Mouse (Mus musculus) left cerebral cortex, adult 18-20 months (tissue): ENCODE data around the gene Tes. TPM values are rescaled to one million over a fixed set of nuclear protein-coding genes. Genes with fewer than 3 reads are reported as not detected.

ENCODE experiments used
- DNase-seq, 2 experiments: peaks; one replicate each; pipeline ENCODE4 v3.0.0; 2021 to 2022; ENCODE audit warnings: low spot score in 2 of 2, mixed read lengths in 1 of 2
- total RNA-seq, 2 experiments: library from RNA; stranded (reverse); gene quantifications; 2 replicates each; pipeline ENCODE4 v1.2.3; 2021

Tes gene
- total RNA-seq, 2 experiments from 2014 or later = 3.8 to 4.3 TPM

DNA sequence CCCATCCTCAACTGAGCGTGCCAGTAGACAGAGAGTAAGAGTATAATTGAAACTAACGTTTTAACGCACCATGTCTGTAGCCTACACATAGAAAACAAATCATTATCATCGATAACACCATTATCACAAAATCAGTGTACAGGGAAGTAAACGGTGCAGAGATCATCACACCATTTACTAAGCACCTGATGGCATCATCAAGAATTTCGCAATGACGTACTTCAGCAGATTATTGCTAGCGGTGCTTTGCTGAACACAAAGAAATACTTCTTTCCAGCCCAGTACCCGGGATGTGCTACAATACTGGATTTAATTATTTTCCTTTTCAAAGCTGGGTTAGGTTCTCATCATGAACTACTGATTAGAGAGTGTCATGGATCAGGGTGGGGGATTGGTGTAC is 12.3 kb downstream of the Tes start:
- DNase-seq = no peak

DNA sequence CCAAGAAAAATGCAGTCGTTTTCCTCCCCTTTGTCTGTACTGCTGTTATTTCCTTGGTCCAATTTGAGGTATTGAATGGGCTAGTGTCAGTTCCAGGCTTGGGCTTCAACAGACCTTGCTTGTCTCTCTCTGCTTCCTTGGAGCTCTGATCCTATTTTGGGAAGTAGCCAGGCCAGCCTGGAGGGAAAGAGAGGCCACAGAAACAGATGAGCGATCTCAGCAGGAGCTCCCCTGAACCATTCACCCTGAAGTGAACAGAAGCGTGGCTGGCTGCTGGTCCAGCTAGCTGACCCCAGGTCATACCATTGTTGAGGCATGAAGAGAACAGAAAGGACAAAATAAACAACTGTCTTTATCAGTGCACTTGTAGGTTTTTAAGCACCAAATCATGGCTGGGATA is 12.8 kb downstream of the Tes start:
- DNase-seq = no peak

DNA sequence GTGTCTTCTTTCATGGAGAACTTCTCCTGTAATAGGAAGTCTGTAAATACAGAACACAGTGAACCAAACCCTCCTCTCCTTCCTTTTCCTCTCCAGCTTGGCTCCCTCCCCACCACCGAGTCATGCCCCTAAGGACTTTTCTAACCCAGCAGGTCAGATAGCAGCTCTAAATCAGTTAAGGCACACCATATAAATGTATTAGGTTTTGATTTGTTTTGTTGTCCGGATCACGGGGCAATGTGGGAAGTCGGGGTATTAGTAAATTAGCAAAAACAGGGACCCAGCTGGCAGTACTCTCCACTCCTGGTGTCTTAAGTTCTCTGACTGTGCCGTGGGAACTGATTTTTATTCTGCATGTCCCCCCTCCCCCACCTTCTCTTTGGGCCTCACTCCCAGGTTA is 14.4 kb downstream of the Tes start:
- DNase-seq = no peak

DNA sequence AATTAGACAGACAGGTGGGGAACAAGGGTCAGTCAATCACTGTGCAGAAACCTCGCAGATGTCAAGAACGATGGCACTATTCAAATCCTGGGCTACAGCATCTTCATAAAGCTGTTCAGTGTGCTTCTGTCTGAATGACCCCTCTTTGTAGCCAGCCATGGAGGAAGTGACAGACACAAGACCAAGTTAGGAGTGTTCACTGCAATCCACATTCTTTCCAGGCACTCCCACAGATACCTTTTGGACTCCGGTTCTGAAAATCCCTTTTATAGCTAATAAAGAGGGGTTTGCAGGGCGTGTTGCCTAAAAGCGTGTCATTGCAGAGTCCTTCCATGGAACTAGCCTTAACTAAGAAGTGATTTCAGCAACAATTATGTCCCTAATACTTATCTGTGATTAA is 14.9 kb downstream of the Tes start:
- no peak for DNase-seq

DNA sequence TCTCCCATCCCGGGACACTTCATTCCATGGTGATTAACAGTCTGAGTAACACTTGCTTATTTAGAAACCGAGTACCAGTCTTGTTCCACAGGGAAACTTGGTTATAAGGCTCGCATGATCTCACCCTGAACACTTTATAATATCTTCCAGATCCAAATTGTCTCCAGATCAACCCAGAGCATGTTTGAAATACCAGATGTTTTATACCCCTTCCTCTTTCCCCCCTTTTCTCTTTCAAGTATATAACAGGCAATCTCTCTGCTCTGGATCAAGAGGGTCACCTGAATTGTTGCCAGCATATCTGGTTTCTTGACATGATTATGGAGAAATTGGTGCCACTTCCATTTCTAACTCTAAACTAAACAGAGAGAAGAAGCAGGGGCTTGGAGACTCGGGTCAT is 17.3 kb downstream of the Tes start:
- DNase-seq = no peak

GRCm38 (mm10) chr6:17082800-17083199 is 17.9 kb downstream of the Tes start:
- no peak for DNase-seq

GRCm38 (mm10) chr6:17087485-17087884 is 22.5 kb downstream of the Tes start:
- DNase-seq = peak; percentile 68 to 80

- DNase-seq = no peak
Observed at GRCm38 (mm10) chr6:17097301-17097700, 32.4 kb downstream of the Tes start.

- no peak for DNase-seq
Observed at GRCm38 (mm10) chr6:17098559-17098958, 33.6 kb downstream of the Tes start.

- DNase-seq = no peak
Observed at GRCm38 (mm10) chr6:17099477-17100130, 34.7 kb downstream of the Tes start.

GRCm38 (mm10) chr6:17105714-17106113 is 40.8 kb downstream of the Tes start:
- DNase-seq = peak; percentile 62 to 66

DNA sequence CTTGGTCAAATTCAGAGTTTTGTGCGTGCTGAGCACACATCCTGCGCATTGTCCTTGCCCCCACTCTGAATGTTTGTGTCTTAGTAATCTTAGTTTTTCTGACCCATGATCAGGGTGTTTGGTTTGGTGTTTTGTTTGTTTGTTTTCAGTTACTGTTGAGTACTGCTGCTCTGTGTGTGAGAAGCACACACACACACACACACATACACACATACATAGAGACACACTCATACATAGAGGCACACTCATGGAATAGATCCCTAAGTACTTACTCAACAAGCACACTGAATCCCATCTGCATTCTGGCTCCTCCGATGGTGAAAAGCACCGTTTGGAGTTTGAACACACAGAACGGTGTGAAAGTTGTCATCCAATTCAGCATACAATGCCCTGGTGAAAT is 41.5 kb downstream of the Tes start:
- no peak for DNase-seq

GRCm38 (mm10) chr6:17109204-17109603 is 44.3 kb downstream of the Tes start:
- no peak for DNase-seq

GRCm38 (mm10) chr6:17110564-17111100 is 45.7 kb downstream of the Tes start:
- DNase-seq = no peak

GRCm38 (mm10) chr6:17112081-17112480 is 47.1 kb downstream of the Tes start:
- DNase-seq = no peak

DNA sequence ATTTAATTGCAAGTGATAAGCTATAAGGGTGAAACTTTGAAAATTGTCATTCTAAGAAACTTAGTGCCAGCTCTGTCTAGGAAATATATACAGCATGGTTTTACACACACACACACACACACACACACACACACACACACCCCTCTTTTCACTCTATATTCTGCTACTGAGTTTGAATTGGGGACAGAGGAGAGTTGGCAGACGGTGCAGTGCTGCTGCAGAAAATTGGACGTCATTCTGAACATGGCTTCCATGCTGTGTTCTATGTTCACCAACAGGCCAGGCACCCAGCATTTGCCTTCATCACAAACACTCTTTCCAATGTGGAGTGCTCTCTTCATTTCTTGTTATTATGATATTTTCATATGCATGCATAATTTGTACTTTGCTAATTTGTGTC is 48.0 kb downstream of the Tes start:
- no peak for DNase-seq

GRCm38 (mm10) chr6:17114588-17114987 is 49.6 kb downstream of the Tes start:
- DNase-seq = peak in 1 of 2 experiments; percentile 6

- no peak for DNase-seq
Observed at GRCm38 (mm10) chr6:17115046-17115790, 50.3 kb downstream of the Tes start.

DNA sequence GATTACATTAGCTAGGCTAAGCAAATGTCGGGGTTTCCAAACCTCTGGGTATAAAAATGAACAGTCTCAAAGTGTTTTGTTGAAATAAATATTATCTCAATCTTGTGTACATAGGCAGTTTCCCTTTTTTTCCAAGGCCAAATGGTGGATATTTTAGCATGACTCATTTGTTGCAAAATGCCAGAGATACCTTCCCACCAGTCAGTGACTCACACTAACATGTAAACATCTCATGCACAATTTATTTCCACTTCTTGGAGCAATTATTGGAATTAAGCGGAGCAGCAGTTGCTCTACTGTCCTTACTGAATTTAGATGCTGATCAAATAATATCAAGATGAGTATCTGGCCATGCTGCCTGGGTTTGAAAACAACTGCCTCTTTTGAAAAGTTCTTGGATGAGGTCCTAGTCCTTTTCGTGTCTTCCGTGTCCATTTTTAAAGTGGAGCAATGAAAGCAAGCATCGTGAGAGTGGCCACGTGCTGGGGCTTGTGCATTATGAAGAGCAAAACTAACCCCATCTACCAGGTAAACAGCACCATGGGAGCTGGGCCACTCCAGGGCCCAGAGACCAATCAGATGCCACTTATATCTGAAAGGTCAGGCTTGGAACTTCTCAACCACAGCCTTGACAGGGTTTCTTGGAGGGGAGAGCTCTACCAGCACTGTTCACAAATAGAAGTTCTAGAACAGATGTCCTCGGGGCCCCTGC is 54.7 kb downstream of the Tes start:
- no peak for DNase-seq

- no peak for DNase-seq
Observed at GRCm38 (mm10) chr6:17140021-17140420, 75.1 kb downstream of the Tes start.

- peak in 1 of 2 experiments; percentile 23 for DNase-seq
Observed at GRCm38 (mm10) chr6:17142577-17143359, 77.8 kb downstream of the Tes start.
